Mouse (Mus musculus) embryonic facial prominence, embryonic 14.5 days (tissue): ENCODE results near the gene Tmem198. TPM values are rescaled to one million over a fixed set of nuclear protein-coding genes. Genes with fewer than 3 reads are reported as not detected.

Experiments used
- ATAC-seq: fragments of 200-750 bp; cut with Nextera tagmentation; 2 replicates; pipeline ENCODE4 v1.8.0; 2017; ENCODE audit warnings: low read depth, moderate number of reproducible peaks, moderate TSS enrichment
- DNase-seq: peaks from one replicate; pipeline ENCODE4 v3.0.0-alpha.2; 2015; ENCODE audit warnings: low spot score
- H3K27ac ChIP-seq: fragments of 300-500 bp; sonication (generic); replicated peaks from 2 replicates; pipeline ENCODE4 v1.5.1; 2014; ENCODE audit warnings: low read depth, mild to moderate bottlenecking, low read length, moderate library complexity
- H3K27me3 ChIP-seq: fragments of 300-500 bp; sonication (generic); replicated peaks from 2 replicates; pipeline ENCODE4 v1.6.1; 2014; ENCODE audit warnings: low read length; ENCODE audit not compliant: control insufficient read depth, insufficient read depth
- H3K36me3 ChIP-seq: fragments of 300-500 bp; sonication (generic); 2 replicates; pipeline ENCODE4 v1.6.1; 2014; ENCODE audit warnings: low read length, mixed read lengths; ENCODE audit not compliant: control insufficient read depth, insufficient read depth
- H3K4me1 ChIP-seq: fragments of 300-500 bp; sonication (generic); 2 replicates; pipeline ENCODE4 v1.6.1; 2014; ENCODE audit warnings: antibody characterized with exemption, low read length; ENCODE audit not compliant: control insufficient read depth, insufficient read depth
- H3K4me2 ChIP-seq: fragments of 300-500 bp; sonication (generic); 2 replicates; pipeline ENCODE4 v1.6.1; 2014; ENCODE audit warnings: low read depth, mild to moderate bottlenecking, low read length, moderate library complexity, mixed read lengths
- H3K4me3 ChIP-seq: fragments of 300-500 bp; sonication (generic); 2 replicates; pipeline ENCODE4 v1.5.1; 2014; ENCODE audit warnings: low read depth, mild to moderate bottlenecking, low read length
- H3K9ac ChIP-seq: fragments of 300-500 bp; sonication (generic); 2 replicates; pipeline ENCODE4 v1.6.1; 2014; ENCODE audit warnings: low read depth, mild to moderate bottlenecking, low read length, moderate library complexity, mixed read lengths
- H3K9me3 ChIP-seq: fragments of 300-500 bp; sonication (generic); 2 replicates; pipeline ENCODE4 v1.6.1; 2016; ENCODE audit warnings: low read length; ENCODE audit not compliant: control insufficient read depth
- WGBS: fragments of 180-500 bp; shearing (Covaris S2); extraction: QIAGEN DNeasy Blood & Tissue Kit; methylation state at CpG from one replicate; pipeline ENCODE4 v1.1.7; 2014; 5-methylcytosine and 5-hydroxymethylcytosine counted together
- polyA plus RNA-seq: library from polyadenylated mRNA; unstranded; fragments of >200 nt; fragmentation: Nextera tagmentation; extraction: Ambion mirVana; gene quantifications from 2 replicates; pipeline ENCODE4 v1.2.1, GENCODE M21; 2014

Tmem198 gene
- polyA plus RNA-seq, 1 experiment from 2014 or later: 1.3 TPM

GRCm38 (mm10) chr1:75478497-75478896 lies 835 bp upstream of the Tmem198 start:
- ATAC-seq: no peak
- 1% methylated on average over 12 of the region's 25 CpGs for WGBS
- Histone ChIP-seq H3K4me2 (peak overlapping the region; percentile 71), H3K27me3 (peaks cover 25% of the 10 kb centered on the region), H3K36me3 (peaks cover 36% of the 10 kb centered on the region), H3K4me1 (peaks cover 9% of the 10 kb centered on the region), H3K4me3 (peak overlapping the region; percentile 80), H3K9ac (peak overlapping the region; percentile 79), H3K27ac (peak overlapping the region; percentile 64), H3K9me3 (no peaks in the 10 kb centered on the region)
- DNase-seq: peak; percentile 33

GRCm38 (mm10) chr1:75479635-75479989 lies 280 bp downstream of the Tmem198 start:
- ATAC-seq: no peak

GRCm38 (mm10) chr1:75480036-75480435 lies 704 bp downstream of the Tmem198 start:
- H3K27ac ChIP-seq: no peak overlapping the region
- peaks cover 40% of the 10 kb centered on the region for H3K27me3 ChIP-seq
- DNase-seq: no peak
- WGBS: 15% methylated on average over 13 of the region's 13 CpGs
- peak overlapping the region; percentile 80; the same call in 1 of the 2 replicates for H3K4me3 ChIP-seq
- no peak for ATAC-seq
- no peak overlapping the region for H3K9ac ChIP-seq
- peaks cover 22% of the 10 kb centered on the region for H3K36me3 ChIP-seq
- peak overlapping the region; percentile 71 for H3K4me2 ChIP-seq
- peaks cover 9% of the 10 kb centered on the region for H3K4me1 ChIP-seq
- no peaks in the 10 kb centered on the region for H3K9me3 ChIP-seq

More at GRCm38 (mm10) chr1:75479635-75479989, 280 bp downstream of the Tmem198 start:
- under 1% methylated on average over 9 of the region's 24 CpGs for WGBS
- no peak for DNase-seq
- peak overlapping the region; percentile 71 for H3K4me2 ChIP-seq
- peaks cover 9% of the 10 kb centered on the region for H3K4me1 ChIP-seq
- H3K36me3 ChIP-seq: peaks cover 26% of the 10 kb centered on the region
- no peak overlapping the region for H3K27ac ChIP-seq
- H3K9ac ChIP-seq: peak overlapping the region; percentile 51; the same call in 1 of the 2 replicates
- H3K27me3 ChIP-seq: peaks cover 36% of the 10 kb centered on the region
- peak overlapping the region; percentile 80 for H3K4me3 ChIP-seq
- H3K9me3 ChIP-seq: no peaks in the 10 kb centered on the region

GRCm38 (mm10) chr1:75480735-75481134 lies 1.4 kb downstream of the Tmem198 start:
- Histone ChIP-seq H3K9ac (no peak overlapping the region), H3K4me2 (no peak overlapping the region), H3K27ac (no peak overlapping the region), H3K27me3 (peaks cover 46% of the 10 kb centered on the region), H3K36me3 (peaks cover 15% of the 10 kb centered on the region), H3K4me1 (peaks cover 9% of the 10 kb centered on the region), H3K4me3 (no peak overlapping the region), H3K9me3 (no peaks in the 10 kb centered on the region)
- DNase-seq (no peak), ATAC-seq (no peak)
- WGBS: 82% methylated on average over 7 of the region's 7 CpGs

- no peak for ATAC-seq
Measured at GRCm38 (mm10) chr1:75486561-75486960, 7.2 kb downstream of the Tmem198 start.

GRCm38 (mm10) chr1:75487040-75487404 lies 7.7 kb downstream of the Tmem198 start:
- Histone ChIP-seq H3K4me1 (peaks cover 16% of the 10 kb centered on the region), H3K4me3 (peak overlapping the region; percentile 55), H3K27me3 (peaks cover 58% of the 10 kb centered on the region), H3K4me2 (peak overlapping the region; percentile 89), H3K9me3 (no peaks in the 10 kb centered on the region), H3K9ac (peak overlapping the region; percentile 51), H3K27ac (no peak overlapping the region), H3K36me3 (peaks cover 33% of the 10 kb centered on the region)
- DNase-seq (peak; percentile 4), ATAC-seq (peak; percentile 15; the same call in 1 of the 2 replicates)
- 2% methylated on average over 13 of the region's 13 CpGs for WGBS

More at GRCm38 (mm10) chr1:75486561-75486960, 7.2 kb downstream of the Tmem198 start:
- Histone ChIP-seq H3K4me1 (peaks cover 16% of the 10 kb centered on the region), H3K4me2 (peak overlapping the region; percentile 89; the same call in 1 of the 2 replicates), H3K27me3 (peaks cover 58% of the 10 kb centered on the region), H3K27ac (no peak overlapping the region), H3K9me3 (no peaks in the 10 kb centered on the region), H3K36me3 (peaks cover 28% of the 10 kb centered on the region), H3K4me3 (peak overlapping the region; percentile 55; the same call in 1 of the 2 replicates), H3K9ac (no peak overlapping the region)
- DNase-seq: no peak
- 8% methylated on average over 17 of the region's 24 CpGs for WGBS

GRCm38 (mm10) chr1:75487405-75488161 lies 8.3 kb downstream of the Tmem198 start:
- Histone ChIP-seq H3K36me3 (peaks cover 38% of the 10 kb centered on the region), H3K4me2 (peak overlapping the region; percentile 89), H3K9ac (peak overlapping the region; percentile 51), H3K4me3 (peak overlapping the region; percentile 55), H3K27me3 (peaks cover 53% of the 10 kb centered on the region), H3K4me1 (peaks cover 16% of the 10 kb centered on the region), H3K27ac (no peak overlapping the region), H3K9me3 (no peaks in the 10 kb centered on the region)
- WGBS: under 1% methylated on average over 34 of the region's 62 CpGs
- ATAC-seq (peak; percentile 67), DNase-seq (peak; percentile 86)

GRCm38 (mm10) chr1:75490785-75491551 lies 11.6 kb downstream of the Tmem198 start:
- Histone ChIP-seq H3K4me3 (no peak overlapping the region), H3K9ac (no peak overlapping the region), H3K4me2 (no peak overlapping the region), H3K4me1 (peaks cover 16% of the 10 kb centered on the region), H3K9me3 (no peaks in the 10 kb centered on the region), H3K36me3 (peaks cover 55% of the 10 kb centered on the region), H3K27ac (no peak overlapping the region), H3K27me3 (peaks cover 21% of the 10 kb centered on the region)
- DNase-seq (no peak), ATAC-seq (no peak)
- WGBS: 88% methylated on average over 34 of the region's 34 CpGs
